8 mouse cellular contexts compared by ENCODE assay signal in the genomic region with DNA sequence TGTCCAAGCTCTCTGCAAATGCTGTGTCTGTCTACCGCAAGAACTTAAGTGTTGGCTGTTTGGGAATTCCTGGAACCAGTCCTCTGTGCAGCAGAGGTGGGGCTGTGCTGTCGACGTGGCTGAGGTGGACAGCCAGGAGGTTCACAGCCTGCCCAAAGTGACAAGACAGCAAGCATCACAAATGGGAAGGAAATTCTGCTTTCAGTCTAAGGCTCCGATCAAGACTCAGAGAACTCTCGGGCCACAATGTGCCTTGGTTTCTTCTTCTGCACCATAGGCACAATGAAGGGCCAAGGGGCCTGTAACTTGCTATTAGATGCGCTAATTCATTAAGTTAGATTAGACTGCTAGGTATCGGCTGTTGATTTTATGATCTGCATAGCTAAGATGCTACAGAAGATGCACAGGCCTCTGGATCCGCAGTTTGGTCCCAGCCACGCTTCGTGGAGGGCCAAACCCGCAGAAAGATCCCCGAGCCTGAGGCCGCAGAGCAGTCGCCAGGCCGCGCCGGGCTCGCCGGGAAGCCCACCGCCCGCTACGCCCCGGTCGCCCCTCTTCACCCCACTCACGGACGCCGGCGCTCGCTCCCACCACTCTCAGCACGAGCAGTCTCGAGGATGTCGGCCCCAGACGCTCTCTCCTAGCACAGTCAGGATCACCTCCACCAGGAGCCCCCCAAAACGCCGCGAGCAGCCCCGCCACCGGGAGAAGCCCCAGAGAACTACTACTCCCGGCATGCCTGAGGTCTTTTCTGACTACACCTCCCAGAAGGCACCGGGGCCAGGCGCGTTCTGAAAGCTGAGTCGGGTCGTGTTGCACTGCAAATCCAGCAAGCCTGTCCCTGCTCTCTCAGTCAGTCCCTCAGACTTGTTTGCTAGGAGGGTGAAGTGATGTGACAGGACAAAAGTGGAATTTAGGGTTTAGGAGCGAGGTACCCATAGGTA. TPM values are rescaled to one million over a fixed set of nuclear protein-coding genes. Genes with fewer than 3 reads are reported as not detected.
DNase-seq lines count a peak whose midpoint lies in the region; ATAC-seq and TF ChIP-seq lines count a peak whose summit lies in the region.

Gene Zfp354c, minus strand, starts transcription at position 715 of the 944 bp plus-strand sequence.

- no peaks in the 10 kb centered on the region for H3K27me3 ChIP-seq in CH12.LX (replicated peaks)
- no peaks in the 10 kb centered on the region for H3K27me3 ChIP-seq in forebrain, embryonic 12.5 days
- H3K27me3 ChIP-seq in heart, postnatal 0 days (ENCODE audit: control insufficient read depth, insufficient read depth, low read length): no peaks in the 10 kb centered on the region
- no peaks in the 10 kb centered on the region for H3K27me3 ChIP-seq in liver, embryonic 15.5 days
- H3K27me3 ChIP-seq in neural tube, embryonic 12.5 days (replicated peaks): no peaks in the 10 kb centered on the region
- no peaks in the 10 kb centered on the region for H3K27me3 ChIP-seq in stomach, postnatal 0 days (ENCODE audit: control insufficient read depth, insufficient read depth, low read length)

- TF ChIP-seq POLR2A in CH12.LX (IDR thresholded peaks at IDR 0.05; ENCODE audit: low read depth, low read length): peak; percentile 83

- H3K27ac ChIP-seq in CH12.LX (ENCODE audit: insufficient read depth, low read depth): no peak within 1 kb of the TSS
- H3K27ac ChIP-seq in forebrain, embryonic 12.5 days: 0 out of 2 replicates have a peak within 1 kb of the TSS, but pooled peaks have one; percentile 46
- 0 out of 2 replicates have a peak within 1 kb of the TSS, but pooled peaks have one; percentile 12 for H3K27ac ChIP-seq in heart, postnatal 0 days (ENCODE audit: low read depth)
- H3K27ac ChIP-seq in liver, embryonic 15.5 days (replicated peaks): no peak within 1 kb of the TSS
- H3K27ac ChIP-seq in neural tube, embryonic 12.5 days: no peak within 1 kb of the TSS
- H3K27ac ChIP-seq in stomach, postnatal 0 days (replicated peaks): peak within 1 kb of the TSS; percentile 61

- DNase-seq in CH12.LX (ENCODE audit: extremely low read depth): peak; percentile 85
- DNase-seq in c-Kit-positive CD71-negative TER-119-negative erythroid progenitor cells, embryonic 14.5 days (ENCODE audit: low read depth): peak; percentile 58
- peak; percentile 79 for DNase-seq in heart, postnatal 0 days (ENCODE audit: low spot score)
- DNase-seq in kidney, postnatal 4 days: peak; percentile 88 to 92
- peak; percentile 80 for DNase-seq in stomach, postnatal 0 days (ENCODE audit: low spot score)

- WGBS in forebrain, embryonic 12.5 days: 1% methylated on average over 45 of the region's 45 CpGs
- 1% methylated on average over 45 of the region's 45 CpGs for WGBS in heart, postnatal 0 days
- WGBS in liver, embryonic 15.5 days (ENCODE audit: insufficient replicate concordance): 2% methylated on average over 45 of the region's 45 CpGs
- 2% methylated on average over 45 of the region's 45 CpGs for WGBS in neural tube, embryonic 12.5 days
- under 1% methylated on average over 39 of the region's 45 CpGs for WGBS in stomach, postnatal 0 days

- peak within 1 kb of the TSS; percentile 98 for H3K4me2 ChIP-seq in CH12.LX (ENCODE audit: insufficient read depth, low read depth, poor library complexity, severe bottlenecking)
- peak within 1 kb of the TSS; percentile 86 for H3K4me2 ChIP-seq in forebrain, embryonic 12.5 days
- H3K4me2 ChIP-seq in heart, postnatal 0 days (ENCODE audit: low read depth, low read length): peak within 1 kb of the TSS; percentile 85
- H3K4me2 ChIP-seq in liver, embryonic 15.5 days: peak within 1 kb of the TSS; percentile 90
- H3K4me2 ChIP-seq in neural tube, embryonic 12.5 days (replicated peaks): peak within 1 kb of the TSS; percentile 72
- H3K4me2 ChIP-seq in stomach, postnatal 0 days (replicated peaks; ENCODE audit: low read depth): peak within 1 kb of the TSS; percentile 72

- TF ChIP-seq RAD21 in CH12.LX (IDR thresholded peaks at IDR 0.05; ENCODE audit: low read depth, low read length): no peak; the same call in none of the 2 replicates

- peaks cover under 1% of the 10 kb centered on the region for H3K9me3 ChIP-seq in CH12.LX (replicated peaks; ENCODE audit: low read length)
- no peaks in the 10 kb centered on the region for H3K9me3 ChIP-seq in forebrain, embryonic 12.5 days
- peaks cover 4% of the 10 kb centered on the region for H3K9me3 ChIP-seq in heart, postnatal 0 days (replicated peaks; ENCODE audit: control insufficient read depth, low read length)
- no peaks in the 10 kb centered on the region for H3K9me3 ChIP-seq in liver, embryonic 15.5 days (replicated peaks)
- H3K9me3 ChIP-seq in neural tube, embryonic 12.5 days: peaks cover 1% of the 10 kb centered on the region; the same call in 1 of the 2 replicates
- no peaks in the 10 kb centered on the region for H3K9me3 ChIP-seq in stomach, postnatal 0 days (ENCODE audit: control insufficient read depth, low read length)

- dilution Hi-C loops in CH12.LX (cut with MboI; ENCODE audit: extremely low pct_ligation_motif_present, extremely low pct_unique_long_range_greater_than_20kb, low sequenced_read_pairs): no loop called here

- H3K4me3 ChIP-seq in CH12.LX (replicated peaks in 1 of 3; ENCODE audit: low read depth in 2 of 3, low read length in 2 of 3, poor library complexity in 1 of 3): peak within 1 kb of the TSS; percentile 57 to 96 (median 65)
- H3K4me3 ChIP-seq in forebrain, embryonic 12.5 days (replicated peaks): peak within 1 kb of the TSS; percentile 85
- peak within 1 kb of the TSS; percentile 81 for H3K4me3 ChIP-seq in heart, postnatal 0 days (ENCODE audit: low read depth, low read length)
- peak within 1 kb of the TSS; percentile 71 for H3K4me3 ChIP-seq in liver, embryonic 15.5 days (replicated peaks)
- H3K4me3 ChIP-seq in neural tube, embryonic 12.5 days: peak within 1 kb of the TSS; percentile 88
- H3K4me3 ChIP-seq in stomach, postnatal 0 days (ENCODE audit: low read depth, low read length): peak within 1 kb of the TSS; percentile 76

- peaks cover 0 to 4% of the 10 kb centered on the region in 2 experiments for H3K36me3 ChIP-seq in CH12.LX (replicated peaks in 1 of 2; ENCODE audit: control insufficient read depth in 1 of 2, insufficient read depth in 1 of 2, low read length in 1 of 2)
- H3K36me3 ChIP-seq in forebrain, embryonic 12.5 days (replicated peaks): peaks cover 33% of the 10 kb centered on the region
- peaks cover 16% of the 10 kb centered on the region for H3K36me3 ChIP-seq in heart, postnatal 0 days (replicated peaks; ENCODE audit: control insufficient read depth, insufficient read depth, low read length)
- H3K36me3 ChIP-seq in liver, embryonic 15.5 days (replicated peaks): no peaks in the 10 kb centered on the region
- H3K36me3 ChIP-seq in neural tube, embryonic 12.5 days: peaks cover 33% of the 10 kb centered on the region
- H3K36me3 ChIP-seq in stomach, postnatal 0 days (ENCODE audit: control insufficient read depth, insufficient read depth, low read length): peaks cover 3% of the 10 kb centered on the region; the same call in 1 of the 2 replicates

- peak within 1 kb of the TSS; percentile 62 for H3K9ac ChIP-seq in CH12.LX (ENCODE audit: insufficient read depth, low read depth)
- H3K9ac ChIP-seq in forebrain, embryonic 12.5 days: peak within 1 kb of the TSS; percentile 86
- peak within 1 kb of the TSS; percentile 70 for H3K9ac ChIP-seq in heart, postnatal 0 days (replicated peaks; ENCODE audit: low read depth, low read length)
- peak within 1 kb of the TSS; percentile 56 for H3K9ac ChIP-seq in liver, embryonic 15.5 days
- H3K9ac ChIP-seq in neural tube, embryonic 12.5 days: peak within 1 kb of the TSS; percentile 91
- peak within 1 kb of the TSS; percentile 79 for H3K9ac ChIP-seq in stomach, postnatal 0 days (ENCODE audit: low read length)

- peaks cover 3 to 13% of the 10 kb centered on the region in 2 experiments; a peak in 3 of 4 replicates for H3K4me1 ChIP-seq in CH12.LX (ENCODE audit: control insufficient read depth in 1 of 2, insufficient read depth in 2 of 2)
- peaks cover 10% of the 10 kb centered on the region for H3K4me1 ChIP-seq in forebrain, embryonic 12.5 days
- no peaks in the 10 kb centered on the region for H3K4me1 ChIP-seq in heart, postnatal 0 days (ENCODE audit: control insufficient read depth, insufficient read depth)
- H3K4me1 ChIP-seq in liver, embryonic 15.5 days (replicated peaks): peaks cover 7% of the 10 kb centered on the region
- peaks cover 10% of the 10 kb centered on the region for H3K4me1 ChIP-seq in neural tube, embryonic 12.5 days
- peaks cover 3% of the 10 kb centered on the region; the same call in 1 of the 2 replicates for H3K4me1 ChIP-seq in stomach, postnatal 0 days (replicated peaks; ENCODE audit: control insufficient read depth, insufficient read depth)

- in situ Hi-C loops in CH12.LX (cut with MboI; ENCODE audit: low pct_ligation_motif_present, low pct_unique_long_range_greater_than_20kb, low sequenced_read_pairs): no loop called here

- TF ChIP-seq EP300 in CH12.LX (IDR thresholded peaks at IDR 0.05; ENCODE audit: low read length): no peak
- TF ChIP-seq EP300 in heart, postnatal 0 days (IDR thresholded peaks at IDR 0.05; ENCODE audit: low read depth): no peak
- TF ChIP-seq EP300 in stomach, postnatal 0 days (optimal IDR thresholded peaks at IDR 0.05): no peak

- no peak for TF ChIP-seq CTCF in CH12.LX (conservative IDR thresholded peaks at IDR 0.05 in 1 of 2, IDR thresholded peaks at IDR 0.05 in 1 of 2; ENCODE audit: low read depth in 2 of 2, low read length in 2 of 2)
- no peak for TF ChIP-seq CTCF in heart, postnatal 0 days (IDR thresholded peaks at IDR 0.05; ENCODE audit: low read depth)
- TF ChIP-seq CTCF in stomach, postnatal 0 days (IDR thresholded peaks at IDR 0.05; ENCODE audit: low read depth): no peak; the same call in 1 of the 2 replicates

- H3K79me2 ChIP-seq in CH12.LX (replicated peaks; ENCODE audit: control insufficient read depth, extremely low read depth, insufficient read depth, poor library complexity, severe bottlenecking): no peaks in the 10 kb centered on the region

- peak; percentile 97 for ATAC-seq in forebrain, embryonic 12.5 days (ENCODE audit: low FRiP score)
- peak; percentile 92 for ATAC-seq in heart, postnatal 0 days (ENCODE audit: insufficient read depth, low read depth)
- ATAC-seq in liver, embryonic 15.5 days (ENCODE audit: insufficient read depth): peak; percentile 79
- peak; percentile 95 for ATAC-seq in neural tube, embryonic 12.5 days (ENCODE audit: low FRiP score, low read depth)
- ATAC-seq in stomach, postnatal 0 days (ENCODE audit: low FRiP score, low TSS enrichment): peak; percentile 96

RNA-seq across cellular contexts. Expression of gene Zfp354c, which starts in this region (rescaled TPM):
- total RNA-seq in CH12.LX (2012; rRNA removed): 1.1 and 1.4 TPM in 2 replicates
- 1.9 and 2.1 TPM in 2 replicates for total RNA-seq in CH12.LX (2014; rRNA removed)
- polyA plus RNA-seq in CH12.LX (2012; ENCODE audit: insufficient read length, low read depth): 2.2 TPM in 2 replicates
- polyA plus RNA-seq in forebrain, embryonic 12.5 days (2016; fragmentation: Nextera tagmentation; extraction: Ambion mirVana): 49.6 and 55.9 TPM in 2 replicates
- total RNA-seq in heart, postnatal 0 days (2014; rRNA removed; ENCODE audit: low replicate concordance): 4.4 and 6.0 TPM in 2 replicates
- polyA plus RNA-seq in heart, postnatal 0 days (2015; fragmentation: Nextera tagmentation; extraction: Ambion mirVana): 3.6 TPM in 2 replicates
- polyA plus RNA-seq in liver, embryonic 15.5 days (2015; fragmentation: Nextera tagmentation; extraction: Ambion mirVana): 0.81 and 1.1 TPM in 2 replicates
- polyA plus RNA-seq in neural tube, embryonic 12.5 days (2016; fragmentation: Nextera tagmentation; extraction: Ambion mirVana): 47.3 and 49.8 TPM in 2 replicates
- polyA plus RNA-seq in stomach, postnatal 0 days (2015; fragmentation: Nextera tagmentation; extraction: Ambion mirVana): 4.9 and 5.4 TPM in 2 replicates

Comparison
In these comparisons a context has a peak if more than half of its experiments do, and no peak if none do; other contexts are left out.
1. H3K27ac ChIP-seq: peak in forebrain, embryonic 12.5 days (single experiment), heart, postnatal 0 days (single experiment) and stomach, postnatal 0 days (single experiment); none in CH12.LX (single experiment), liver, embryonic 15.5 days (single experiment) and neural tube, embryonic 12.5 days (single experiment).
2. Peak in every context shown above with its lines, with median percentiles within 50 percentile points of each other: DNase-seq, H3K4me2 ChIP-seq, H3K4me3 ChIP-seq, H3K9ac ChIP-seq and ATAC-seq.